Mouse (Mus musculus): ENCODE data around the gene Ttc39b. TPM values are rescaled to one million over a fixed set of nuclear protein-coding genes. Genes with fewer than 3 reads are reported as not detected.

Gene Ttc39b
- 100 to 1,000 TPM in 1 of 2 experiments, 10 to 100 TPM in 1; 90.9 to 104 TPM for polyA plus RNA-seq (2017; shearing (Covaris generic))

DNA sequence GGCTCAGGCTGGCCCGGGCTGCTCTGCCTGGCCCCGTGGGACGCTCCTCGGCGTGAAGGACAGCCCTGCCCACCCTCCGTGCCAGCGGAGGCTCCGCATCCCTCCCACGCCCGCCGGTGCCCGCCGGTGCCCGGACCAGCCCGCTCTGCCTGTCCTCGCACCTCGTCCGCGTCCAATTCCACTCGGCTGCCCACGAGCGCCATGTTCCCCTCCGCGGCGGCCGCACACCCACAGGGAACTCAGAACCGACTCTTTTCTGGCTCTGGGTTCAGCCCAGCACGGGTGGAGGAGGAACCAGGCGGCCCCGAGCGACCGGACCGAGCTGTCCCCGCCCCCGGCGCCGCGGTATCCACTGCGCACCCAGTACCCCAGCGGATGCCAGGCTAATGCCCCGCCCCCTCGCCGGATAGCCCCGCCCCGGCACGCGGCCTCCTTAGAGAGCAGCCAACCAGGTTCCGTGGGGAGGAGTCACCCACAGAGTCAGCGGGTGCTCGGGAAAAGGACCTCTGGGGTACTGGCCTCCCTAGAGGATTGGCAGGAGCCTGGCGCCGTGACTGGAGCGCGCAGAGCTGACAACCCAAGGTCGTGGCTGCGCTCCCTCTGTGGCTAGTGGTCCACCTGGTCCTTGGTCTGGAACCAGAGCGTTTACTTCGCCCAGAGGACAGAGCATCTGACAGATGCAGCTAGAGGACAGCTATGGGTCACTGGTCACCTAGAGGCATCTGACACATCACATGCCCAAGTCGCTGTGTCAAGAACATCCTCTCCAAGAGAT, at the start of gene Ttc39b:
Gene Ttc39b (minus strand): TSS at position 346 of the 775 bp plus-strand sequence.
- peak; percentile 67 for ATAC-seq

DNA sequence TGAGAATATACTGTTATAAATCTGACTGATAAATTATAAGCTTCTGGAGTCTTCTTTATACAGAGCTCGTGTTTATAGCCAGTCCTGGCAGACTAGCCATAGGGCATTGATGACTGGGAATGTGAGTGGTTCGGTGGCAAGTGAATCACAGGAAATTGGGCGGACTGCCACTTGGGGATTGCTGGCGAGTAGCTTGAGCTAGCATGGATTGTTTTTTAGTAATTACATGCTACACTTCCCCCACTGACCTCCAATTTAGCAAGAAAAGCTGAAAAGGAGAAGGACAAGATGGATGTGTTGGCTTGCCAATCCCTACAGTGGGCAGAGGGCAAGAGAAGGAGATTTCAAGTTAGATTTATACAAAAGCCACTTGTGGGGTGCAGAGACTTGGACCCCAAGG, 49.3 kb upstream of the Ttc39b start:
- ATAC-seq, result no peak

DNA sequence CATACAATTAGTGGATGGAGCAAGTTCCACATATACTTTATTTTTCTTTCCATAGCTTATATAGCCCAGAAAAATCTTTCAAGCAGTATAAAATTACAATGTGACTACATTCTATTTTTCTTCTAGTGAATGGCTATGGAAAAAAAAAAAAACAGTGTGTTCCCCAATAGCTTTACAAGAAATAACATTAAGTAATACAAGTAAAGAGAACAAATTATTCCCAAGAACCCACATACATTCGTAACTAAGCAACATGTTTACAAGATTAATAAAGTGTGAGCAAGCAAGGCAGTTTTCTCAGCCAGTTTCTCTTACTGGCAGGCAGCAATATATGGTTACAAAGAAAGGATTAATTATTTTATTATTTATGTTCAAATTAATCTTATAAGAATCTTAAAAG, 33.7 kb upstream of the Ttc39b start:
- ATAC-seq, result no peak

DNA sequence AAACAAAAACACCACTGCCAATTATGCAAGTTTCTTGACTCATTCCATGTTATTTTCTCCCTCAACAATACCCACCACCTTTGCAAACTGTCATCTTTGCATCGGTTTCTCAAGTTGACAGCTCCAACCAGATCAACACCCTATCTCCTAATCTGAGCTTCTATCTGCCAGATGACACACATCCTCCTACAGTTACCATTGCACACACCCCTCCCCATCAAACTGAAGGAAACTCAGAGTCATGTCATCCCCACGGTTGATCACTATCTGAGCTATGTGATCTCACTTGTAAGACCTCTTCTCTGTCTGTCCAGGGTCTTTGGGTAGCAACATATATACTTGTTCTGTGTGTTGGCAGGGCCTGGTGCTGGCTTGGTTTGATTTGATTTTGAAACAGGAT, 30.7 kb upstream of the Ttc39b start:
- peak; percentile 94 for ATAC-seq

DNA sequence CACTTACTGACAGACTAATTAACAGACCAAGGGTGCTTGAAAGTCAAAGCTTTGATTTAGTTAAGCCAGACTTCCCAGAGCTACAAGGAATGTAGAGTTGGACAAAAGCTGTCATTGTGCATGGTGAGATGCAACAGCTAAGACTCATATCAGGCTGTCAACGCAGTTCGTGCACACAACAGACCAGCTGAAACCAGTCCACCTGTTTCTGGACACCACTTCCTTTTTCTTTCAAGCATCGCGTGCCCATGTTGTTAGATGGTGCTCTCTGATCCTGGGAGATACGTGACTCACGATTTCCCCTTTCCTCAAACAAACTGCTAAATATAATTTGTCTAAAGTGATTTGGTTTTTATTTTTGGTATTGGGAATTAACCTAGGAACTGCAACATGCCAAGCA, 29.9 kb upstream of the Ttc39b start:
- peak; percentile 26 for ATAC-seq

DNA sequence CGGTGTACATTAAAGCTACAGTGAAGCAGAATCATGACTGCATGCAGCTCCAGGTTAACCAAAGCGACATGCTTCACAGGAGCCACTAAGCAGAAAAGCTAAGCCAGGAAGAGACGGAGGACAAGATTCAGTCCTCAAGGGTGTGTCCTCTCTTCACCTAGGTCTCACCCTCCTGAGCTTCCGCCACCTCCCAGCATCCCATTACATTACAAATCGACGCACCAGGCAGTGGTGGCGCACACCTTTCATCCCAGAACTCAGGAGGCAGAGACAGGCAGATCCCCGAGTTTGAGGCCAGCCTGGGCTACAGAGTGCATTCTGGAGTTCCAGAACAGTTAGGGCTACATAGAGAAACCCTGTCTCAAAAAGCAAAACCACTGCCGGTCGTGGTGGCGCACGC, 29.2 kb upstream of the Ttc39b start:
- no peak for ATAC-seq

DNA sequence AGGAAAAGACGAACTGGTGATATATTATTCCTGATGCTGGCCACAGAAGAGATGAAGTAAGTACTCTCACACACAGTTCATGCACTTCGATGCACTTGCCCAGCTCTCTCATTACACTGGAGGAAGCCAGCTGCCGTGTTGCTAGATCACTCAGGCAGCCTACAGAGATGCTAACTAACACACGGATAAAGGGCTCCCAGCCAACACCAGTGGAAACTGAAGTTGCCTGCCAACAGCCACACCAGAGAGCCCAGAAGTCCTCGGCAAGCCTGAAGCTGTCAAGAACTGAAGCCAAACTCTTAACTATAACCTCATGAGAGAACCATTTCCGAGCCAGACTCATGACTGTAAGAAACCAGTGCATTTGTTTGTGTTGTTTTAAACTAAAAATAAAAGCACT, 26.7 kb upstream of the Ttc39b start:
- no peak for ATAC-seq

DNA sequence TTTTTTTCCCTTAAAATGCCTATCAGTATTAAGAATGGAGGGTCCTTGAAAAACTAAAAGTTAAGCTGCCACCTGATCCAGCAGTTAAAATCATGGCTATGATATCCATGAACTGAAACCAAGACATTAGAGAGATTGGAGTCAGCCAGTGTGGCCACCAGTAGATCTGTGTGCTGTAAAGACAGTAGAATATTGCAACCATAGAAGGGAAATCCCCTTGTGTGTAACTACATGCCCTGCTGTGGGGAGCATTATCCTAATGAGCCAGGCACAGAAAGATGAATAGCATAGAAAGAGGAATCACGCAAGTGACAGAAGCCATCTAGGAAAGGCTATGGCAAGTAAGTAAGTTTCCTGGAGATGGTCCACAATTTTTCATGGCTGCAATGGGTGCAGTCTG, 24.9 kb upstream of the Ttc39b start:
- ATAC-seq, result peak; percentile 68

DNA sequence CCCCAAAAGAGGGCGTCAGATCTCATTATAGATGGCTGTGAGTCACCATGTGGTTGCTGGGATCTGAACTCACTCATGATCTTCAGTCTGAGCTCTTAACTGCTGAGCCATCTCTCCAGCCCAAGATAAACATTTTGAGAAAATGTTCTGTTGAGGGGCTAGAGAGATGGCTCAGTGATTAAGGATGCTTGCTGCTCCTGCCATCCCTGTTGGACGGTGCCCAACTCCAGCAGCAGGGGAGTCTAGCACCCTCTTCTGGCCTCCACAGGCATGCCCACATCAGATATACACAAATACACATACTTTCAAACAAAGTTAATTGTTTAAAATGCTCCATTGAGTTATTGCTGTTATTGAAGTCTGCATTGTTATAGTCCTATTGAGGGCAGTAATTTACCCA, 19.8 kb upstream of the Ttc39b start:
- ATAC-seq, result peak; percentile 45

DNA sequence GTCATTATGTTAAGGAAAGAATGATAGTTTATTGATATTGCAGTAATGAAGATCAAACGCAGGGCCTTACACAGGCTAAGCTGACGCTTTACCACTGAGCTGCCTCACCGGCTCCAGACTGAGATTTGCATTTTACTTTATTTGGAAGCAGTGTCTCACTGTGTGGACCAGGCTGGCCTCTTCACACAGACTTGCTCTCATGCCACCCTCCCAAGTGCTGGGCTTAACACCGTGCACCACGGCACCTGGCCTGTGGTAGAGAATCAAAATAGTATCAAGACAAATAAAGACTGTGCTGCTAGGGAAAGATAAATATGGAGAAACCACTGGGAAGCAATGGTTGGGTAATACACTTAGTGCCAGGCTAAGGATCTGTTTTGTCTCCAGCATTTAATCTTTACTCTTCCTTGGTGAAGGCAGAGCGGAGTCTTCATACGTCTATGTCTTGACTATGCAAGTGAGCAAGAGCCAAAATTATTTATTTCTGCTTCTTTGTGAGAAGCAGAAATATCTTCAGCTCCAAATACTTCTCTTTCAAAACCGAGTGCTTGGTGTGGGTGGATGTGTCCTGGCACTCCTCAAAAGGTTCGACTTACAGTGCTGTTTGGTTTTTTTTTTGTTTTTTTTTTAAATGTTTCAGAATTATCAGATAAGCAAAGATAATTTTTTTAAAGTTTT, 19.2 kb upstream of the Ttc39b start:
- ATAC-seq, result no peak

DNA sequence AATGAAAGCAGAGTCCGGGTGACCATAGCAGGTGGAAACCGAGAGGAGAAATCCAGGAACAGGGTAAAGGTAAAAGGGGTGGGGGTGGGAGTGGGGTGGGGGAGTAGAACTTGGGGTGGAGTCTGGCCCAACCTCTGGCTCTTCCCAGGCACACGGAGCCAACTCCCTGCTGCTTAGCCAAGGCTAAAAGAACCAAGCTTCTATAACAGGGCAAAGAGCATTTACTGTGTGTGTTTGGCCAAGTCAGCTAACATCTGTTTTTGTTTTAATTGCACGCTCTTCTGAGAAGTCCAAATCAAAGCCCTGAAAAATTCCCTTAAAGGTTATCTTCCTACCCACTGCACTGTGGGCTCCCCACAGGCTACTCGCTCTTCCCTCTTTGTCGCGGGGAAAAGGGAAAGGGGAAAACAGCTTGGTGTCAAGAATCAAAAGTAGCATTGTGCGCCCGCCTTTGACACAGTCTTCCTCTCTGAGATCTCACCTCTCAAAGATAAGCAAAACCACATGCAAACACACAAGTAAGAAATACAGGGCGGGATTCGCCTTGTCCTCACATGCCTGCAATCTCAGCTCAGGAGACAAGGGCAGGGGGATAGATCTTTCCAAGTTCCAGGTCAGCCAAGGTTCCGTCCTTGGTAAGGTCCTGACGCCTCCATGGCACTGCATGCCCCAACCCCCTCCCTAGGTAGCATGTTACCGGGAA, 18.4 kb upstream of the Ttc39b start:
- no peak for ATAC-seq

DNA sequence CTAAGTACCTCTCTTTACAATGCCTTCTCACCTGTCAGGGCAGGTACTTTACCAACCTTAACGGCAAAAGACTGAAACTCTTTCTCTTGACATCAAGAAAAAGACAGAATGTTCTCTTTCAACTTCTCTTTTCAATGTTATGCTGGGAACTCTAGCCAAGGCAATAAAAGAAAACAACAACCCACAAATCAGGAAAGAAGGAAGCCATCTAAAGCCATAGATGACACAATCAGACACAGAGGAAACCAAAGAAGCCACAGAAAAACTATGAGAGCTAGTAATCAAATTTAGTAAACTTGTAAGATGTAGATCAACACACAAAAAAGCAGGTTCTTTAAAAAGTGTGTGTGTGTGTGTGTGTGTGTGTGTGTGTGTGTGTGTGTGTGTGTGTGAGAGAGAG, 15.3 kb upstream of the Ttc39b start:
- peak; percentile 40 for ATAC-seq

DNA sequence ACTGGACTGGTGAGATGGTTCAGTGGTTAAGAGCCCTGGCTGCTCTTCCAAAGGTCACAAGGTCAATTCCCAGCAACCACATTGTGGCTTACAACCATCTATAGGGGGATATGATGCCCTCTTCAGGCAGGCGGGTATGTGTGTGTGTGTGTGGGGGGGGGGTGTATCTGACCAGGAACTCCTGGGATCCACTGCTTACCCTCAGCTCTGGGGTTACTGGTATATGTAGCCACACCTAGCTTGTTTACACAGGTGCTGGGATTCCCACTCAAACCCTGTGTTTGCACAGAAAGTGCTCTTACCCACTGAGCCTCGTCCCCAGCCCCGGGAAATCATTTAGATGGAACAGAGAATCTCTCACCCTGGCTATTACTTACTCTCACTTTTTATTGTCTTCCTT, 13.7 kb upstream of the Ttc39b start:
- no peak for ATAC-seq

DNA sequence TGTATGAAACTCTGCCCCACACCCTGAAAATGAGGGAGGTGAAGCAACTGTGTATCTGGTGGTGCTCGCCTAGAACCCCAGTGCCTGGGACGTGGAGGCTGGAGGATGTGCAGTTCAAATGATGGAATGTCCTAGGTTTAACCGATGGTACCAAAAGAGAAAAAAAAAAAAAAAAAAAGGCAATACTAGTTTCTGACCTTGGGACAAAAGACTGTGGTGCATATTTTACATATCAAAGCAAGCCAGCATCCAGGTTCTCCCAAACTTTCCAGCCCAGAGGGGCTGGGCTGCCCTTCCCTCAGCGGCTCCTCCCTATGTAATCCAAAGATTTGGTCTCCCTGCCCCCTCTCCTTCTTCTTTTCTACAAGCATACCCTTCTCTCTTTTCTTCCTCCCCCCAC, 6.3 kb upstream of the Ttc39b start:
- no peak for ATAC-seq

DNA sequence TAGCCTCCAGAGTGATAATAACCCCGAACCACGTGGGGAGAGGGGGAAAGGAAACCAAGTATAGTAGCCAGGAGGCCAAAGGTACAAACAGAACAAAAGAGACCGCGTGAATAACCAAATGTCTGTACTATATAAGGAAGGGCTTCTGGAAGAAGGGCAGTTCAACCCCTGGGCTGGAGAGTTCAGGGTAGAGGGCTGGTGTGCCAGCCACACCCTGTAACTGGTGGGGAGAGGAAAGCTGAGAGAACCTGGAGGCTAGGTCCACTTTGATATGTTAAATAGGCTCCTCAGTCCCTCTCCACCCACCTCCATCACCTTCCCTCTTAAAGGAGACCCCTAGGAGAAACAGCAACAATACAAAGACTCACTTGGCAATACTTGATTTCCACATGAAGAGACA, 5.6 kb upstream of the Ttc39b start:
- ATAC-seq, result no peak

DNA sequence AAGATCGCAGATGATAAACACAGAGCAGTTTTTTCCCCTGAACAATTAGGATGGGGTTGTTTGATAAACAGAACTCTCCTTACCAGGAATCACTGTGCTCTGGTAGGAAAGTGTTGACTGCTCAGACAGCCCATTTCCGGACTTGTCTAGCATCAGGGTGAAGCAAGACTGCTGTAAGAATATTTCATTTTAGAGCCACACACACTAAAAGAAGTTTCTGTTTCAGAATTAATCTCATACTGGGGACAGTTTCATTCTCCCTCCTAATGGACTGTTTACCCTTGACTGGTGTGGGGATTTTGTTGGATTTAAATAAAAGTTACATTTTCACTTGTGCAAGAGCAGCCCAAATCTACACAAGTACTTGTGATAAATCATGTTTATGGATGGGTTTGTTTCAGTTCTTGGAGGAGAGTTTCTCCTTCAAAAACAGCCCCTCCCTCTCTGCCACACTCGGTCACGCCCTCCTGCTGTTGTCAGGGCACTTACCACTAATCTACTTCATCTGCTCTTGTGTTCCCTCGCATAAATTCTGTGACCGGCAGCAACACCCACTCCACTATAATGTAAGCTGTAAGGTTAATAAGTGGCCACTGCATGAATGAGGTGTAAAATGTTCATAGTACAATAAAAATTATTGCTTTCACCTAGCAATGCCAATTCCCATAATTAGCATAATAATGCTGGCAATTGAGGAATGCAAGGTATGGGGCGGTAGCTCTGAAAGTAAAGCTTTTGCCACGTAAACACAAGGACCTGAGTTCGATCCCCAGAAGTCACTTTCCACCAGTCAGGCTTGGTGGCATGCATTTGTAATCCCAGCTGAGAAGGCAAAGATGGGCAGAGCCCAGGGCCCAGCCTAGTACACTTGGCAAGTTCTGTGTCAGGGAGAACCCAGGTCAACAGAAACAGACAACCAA, 4.2 kb upstream of the Ttc39b start:
- ATAC-seq, result peak; percentile 60

DNA sequence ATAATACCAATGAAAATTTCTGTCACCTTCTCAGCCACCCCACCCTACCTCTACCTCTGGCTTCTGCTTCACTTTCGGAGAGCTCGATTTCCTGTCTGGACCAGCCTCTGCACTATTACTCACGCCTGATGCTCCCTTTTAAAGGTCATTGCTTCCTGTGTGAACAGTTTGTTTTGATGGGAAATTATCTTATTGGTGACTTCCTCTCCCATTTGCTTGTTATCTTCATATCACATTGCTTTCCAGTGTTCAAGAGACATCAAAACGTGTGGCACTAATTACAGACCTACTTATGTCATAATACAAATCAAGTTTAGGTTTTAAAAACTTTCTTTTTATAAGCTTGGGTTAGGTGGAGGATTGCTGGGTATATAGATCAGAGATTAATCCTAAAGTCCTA, 3.5 kb upstream of the Ttc39b start:
- ATAC-seq, result peak; percentile 47

DNA sequence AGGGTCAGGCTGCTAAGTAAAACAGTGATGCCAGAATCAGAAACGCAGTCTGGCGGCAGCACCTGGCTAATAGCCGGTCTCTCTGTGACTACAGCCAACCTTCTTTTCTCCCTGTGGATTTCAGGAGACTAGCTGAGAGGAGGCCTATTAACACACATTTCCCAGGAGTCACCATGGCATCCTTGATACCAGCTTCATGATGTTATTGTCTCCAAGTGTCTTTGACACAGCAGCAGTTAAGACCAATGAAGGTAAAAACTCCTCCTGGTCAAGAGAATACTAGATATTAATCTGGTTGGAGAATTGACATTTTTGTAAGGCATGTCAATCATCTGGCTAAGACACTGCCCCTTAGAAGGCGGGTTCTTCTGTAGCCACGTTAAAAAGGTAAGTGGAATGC, 1.3 kb upstream of the Ttc39b start:
- ATAC-seq, result no peak

DNA sequence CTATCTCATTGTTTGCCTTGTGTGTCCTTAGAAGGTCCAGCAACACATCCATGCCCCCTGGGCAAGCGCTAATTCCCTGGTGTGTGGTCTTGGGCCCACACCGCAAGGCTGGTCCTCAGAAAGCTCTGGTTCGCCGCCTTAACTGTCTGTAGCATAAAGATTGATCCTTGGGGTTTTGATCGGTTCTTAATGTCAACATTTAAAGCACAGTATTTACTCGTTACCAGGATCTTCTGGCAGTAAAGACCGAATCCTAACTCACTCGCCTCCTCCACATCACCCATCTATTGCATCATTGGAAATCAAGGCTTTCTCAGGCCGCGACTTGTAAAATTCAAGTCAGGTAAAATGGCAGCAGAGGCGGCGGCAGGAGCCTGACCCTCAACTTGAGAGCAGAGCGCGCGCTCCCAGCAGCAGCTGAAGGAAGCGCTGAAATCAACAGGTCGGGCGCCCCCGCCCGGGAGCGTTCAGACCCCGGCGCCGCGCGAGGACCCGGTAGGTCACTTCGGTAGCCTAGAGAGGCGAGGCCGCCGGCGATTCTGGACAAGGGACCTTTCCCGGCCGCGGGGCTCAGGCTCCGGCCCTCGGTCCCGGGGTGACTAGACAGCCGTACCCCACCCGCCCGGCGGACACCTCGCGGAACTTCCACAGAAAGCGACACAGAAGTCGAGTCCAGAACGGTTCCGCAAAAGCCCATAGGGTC, 703 bp downstream of the Ttc39b start:
- peak; percentile 16 for ATAC-seq

DNA sequence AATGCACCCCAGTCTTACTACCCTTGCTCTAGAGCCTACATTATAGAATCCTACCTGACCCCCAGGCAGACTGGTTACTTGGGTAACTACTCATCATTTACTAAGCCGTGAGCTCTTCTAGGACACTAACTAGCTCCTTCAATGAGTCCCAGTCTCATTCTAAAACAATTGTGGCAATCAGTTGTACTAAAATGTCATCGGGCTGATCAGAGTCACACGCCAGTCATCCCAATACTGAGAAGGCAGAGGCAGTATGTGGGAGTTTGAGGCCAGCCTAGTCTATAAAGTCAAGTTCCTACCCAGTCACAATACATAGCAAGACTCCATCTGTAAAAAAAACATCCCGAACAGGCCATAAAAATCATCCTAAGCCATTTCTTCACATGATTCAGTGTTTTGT, 4.3 kb downstream of the Ttc39b start:
- ATAC-seq, result no peak

DNA sequence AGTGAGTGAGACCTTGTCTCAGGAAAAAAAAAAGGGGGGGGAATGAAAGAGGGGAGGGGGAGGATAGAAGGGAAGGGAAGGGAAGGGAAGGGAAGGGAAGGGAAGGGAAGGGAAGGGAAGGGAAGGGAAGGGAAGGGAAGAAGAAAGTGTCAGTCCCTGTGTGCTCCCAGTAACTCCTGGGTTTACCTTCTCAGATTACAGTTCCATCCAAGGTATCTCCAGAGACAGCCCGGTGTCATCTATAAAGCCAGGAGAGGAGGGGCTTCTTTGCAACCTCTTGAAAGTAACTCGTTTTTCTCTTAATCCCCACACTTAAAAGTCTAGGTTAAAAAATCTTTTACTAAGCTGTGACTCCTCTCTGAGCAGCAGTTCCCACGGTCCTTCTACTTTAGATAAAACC, 5.3 kb downstream of the Ttc39b start:
- ATAC-seq, result no peak

DNA sequence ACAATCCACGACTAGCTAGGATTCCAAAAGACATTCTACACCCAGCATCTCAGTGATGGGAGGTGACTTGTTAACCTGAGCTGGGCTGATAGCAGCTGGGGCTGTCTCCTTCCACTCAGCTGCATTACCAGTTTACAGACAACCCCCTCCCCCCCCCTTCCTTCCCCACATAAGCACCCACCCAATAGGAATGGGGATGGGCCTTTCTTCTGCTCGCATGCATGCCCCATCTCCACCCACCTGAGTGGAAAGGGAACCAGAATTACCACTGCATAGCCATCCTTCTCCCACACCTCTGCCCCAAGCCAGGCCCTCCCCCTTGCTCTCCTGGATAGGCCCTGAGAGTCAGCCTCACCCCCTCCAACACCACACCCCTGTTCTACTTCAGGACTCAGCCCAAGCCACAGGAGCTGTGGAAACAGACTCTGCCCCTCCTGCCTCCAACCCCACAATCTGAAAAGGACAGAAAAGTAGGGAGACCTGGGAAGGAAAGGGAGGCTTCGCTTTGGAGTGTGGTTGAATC, 6.2 kb downstream of the Ttc39b start:
- no peak for ATAC-seq
